9 mouse cellular contexts compared by ENCODE assay signal in genomic region chr9:42315816-42316215, GRCm38 (mm10). TPM values are rescaled to one million over a fixed set of nuclear protein-coding genes. Genes with fewer than 3 reads are reported as not detected.
DNase-seq lines count a peak whose midpoint lies in the region; ATAC-seq and TF ChIP-seq lines count a peak whose summit lies in the region.
"Had no signal": no experiment of that assay in that cellular context is flagged by ENCODE, and none has a peak within 500 bp of the region (broad histone marks: within the 10 kb centered on the region; RNA-seq: fewer than 3 reads in every experiment).

No protein-coding gene starts in this region.

- H3K4me1 ChIP-seq in intestine, embryonic 14.5 days (replicated peaks; ENCODE audit: control insufficient read depth, insufficient read depth, low read length): no peaks in the 10 kb centered on the region
- no peaks in the 10 kb centered on the region for H3K4me1 ChIP-seq in intestine, postnatal 0 days (replicated peaks; ENCODE audit: control insufficient read depth, insufficient read depth, low read length)
- H3K4me1 ChIP-seq in kidney, embryonic 15.5 days: peaks cover 4% of the 10 kb centered on the region; the same call in 1 of the 2 replicates
- no peaks in the 10 kb centered on the region for H3K4me1 ChIP-seq in stomach, embryonic 15.5 days

- H3K9ac ChIP-seq in intestine, embryonic 14.5 days (ENCODE audit: low read length): no peak overlapping the region
- no peak overlapping the region for H3K9ac ChIP-seq in intestine, postnatal 0 days (ENCODE audit: low read depth, low read length)
- H3K9ac ChIP-seq in kidney, embryonic 15.5 days: no peak overlapping the region
- H3K9ac ChIP-seq in stomach, embryonic 15.5 days: no peak overlapping the region

- H3K4me3 ChIP-seq in intestine, embryonic 14.5 days (ENCODE audit: low read depth, low read length): no peak overlapping the region
- no peak overlapping the region for H3K4me3 ChIP-seq in intestine, postnatal 0 days (ENCODE audit: low read depth, low read length)
- no peak overlapping the region for H3K4me3 ChIP-seq in kidney, embryonic 15.5 days (replicated peaks)
- H3K4me3 ChIP-seq in stomach, embryonic 15.5 days (replicated peaks): no peak overlapping the region
- H3K4me3 ChIP-seq: gastrocnemius, adult 2 months had no signal

- DNase-seq in intestine, embryonic 14.5 days (ENCODE audit: low spot score): no peak
- DNase-seq in adrenal gland, postnatal 14 days: peak; percentile 54
- no peak for DNase-seq in cerebellum, postnatal 36 days
- DNase-seq in heart, postnatal 4 days: no peak
- DNase-seq: gastrocnemius, adult 2 months had no signal

- H3K4me2 ChIP-seq in intestine, embryonic 14.5 days (ENCODE audit: low read length): no peak overlapping the region
- no peak overlapping the region for H3K4me2 ChIP-seq in intestine, postnatal 0 days (replicated peaks; ENCODE audit: low read depth)
- H3K4me2 ChIP-seq in kidney, embryonic 15.5 days: no peak overlapping the region
- H3K4me2 ChIP-seq in stomach, embryonic 15.5 days: no peak overlapping the region

- 0 out of 2 replicates have a peak, but pooled peaks have one; percentile 27 for ATAC-seq in intestine, embryonic 14.5 days (replicated peaks; ENCODE audit: low FRiP score, low TSS enrichment, low read depth)
- no peak for ATAC-seq in intestine, postnatal 0 days
- ATAC-seq in kidney, embryonic 15.5 days (replicated peaks; ENCODE audit: low FRiP score): peak; percentile 60; the same call in 1 of the 2 replicates
- peak; percentile 70 for ATAC-seq in stomach, embryonic 15.5 days (ENCODE audit: insufficient read depth, low FRiP score, low read depth)
- ATAC-seq in megakaryocyte-erythroid progenitor cell, adult 5-6 weeks (replicated peaks; ENCODE audit: low FRiP score, low TSS enrichment, poor library complexity, severe bottlenecking): no peak

- H3K9me3 ChIP-seq in intestine, embryonic 14.5 days (ENCODE audit: control insufficient read depth, low read length): no peaks in the 10 kb centered on the region
- no peaks in the 10 kb centered on the region for H3K9me3 ChIP-seq in intestine, postnatal 0 days (ENCODE audit: control insufficient read depth)
- no peaks in the 10 kb centered on the region for H3K9me3 ChIP-seq in kidney, embryonic 15.5 days (replicated peaks)
- H3K9me3 ChIP-seq in stomach, embryonic 15.5 days: no peaks in the 10 kb centered on the region

- no peak for TF ChIP-seq CTCF in intestine, postnatal 0 days (IDR thresholded peaks at IDR 0.05; ENCODE audit: low read depth)

- WGBS in intestine, embryonic 14.5 days: 64% methylated on average over 3 of the region's 3 CpGs
- 57% methylated on average over 3 of the region's 3 CpGs for WGBS in intestine, postnatal 0 days
- 61% methylated on average over 3 of the region's 3 CpGs for WGBS in kidney, embryonic 15.5 days
- WGBS in stomach, embryonic 15.5 days: 51% methylated on average over 3 of the region's 3 CpGs

- no peaks in the 10 kb centered on the region for H3K27me3 ChIP-seq in intestine, embryonic 14.5 days (replicated peaks; ENCODE audit: control insufficient read depth, insufficient read depth, low read length)
- no peaks in the 10 kb centered on the region for H3K27me3 ChIP-seq in intestine, postnatal 0 days (replicated peaks; ENCODE audit: control insufficient read depth, insufficient read depth, low read length)
- no peaks in the 10 kb centered on the region for H3K27me3 ChIP-seq in kidney, embryonic 15.5 days
- no peaks in the 10 kb centered on the region for H3K27me3 ChIP-seq in stomach, embryonic 15.5 days (replicated peaks)

- no peak overlapping the region for H3K27ac ChIP-seq in intestine, embryonic 14.5 days (ENCODE audit: low read depth)
- no peak overlapping the region for H3K27ac ChIP-seq in intestine, postnatal 0 days (ENCODE audit: low read depth, low read length)
- H3K27ac ChIP-seq in kidney, embryonic 15.5 days: no peak overlapping the region
- H3K27ac ChIP-seq in stomach, embryonic 15.5 days: no peak overlapping the region
- H3K27ac ChIP-seq: gastrocnemius, adult 2 months had no signal

- no peaks in the 10 kb centered on the region for H3K36me3 ChIP-seq in intestine, embryonic 14.5 days (ENCODE audit: control insufficient read depth, insufficient read depth, low read length)
- no peaks in the 10 kb centered on the region for H3K36me3 ChIP-seq in intestine, postnatal 0 days (ENCODE audit: control insufficient read depth, insufficient read depth)
- H3K36me3 ChIP-seq in kidney, embryonic 15.5 days: no peaks in the 10 kb centered on the region
- no peaks in the 10 kb centered on the region for H3K36me3 ChIP-seq in stomach, embryonic 15.5 days

RNA-seq across cellular contexts. Expression of gene Sc5d, which starts 51.8 kb away (rescaled TPM):
- polyA plus RNA-seq in intestine, embryonic 14.5 days (2014; fragmentation: Nextera tagmentation; extraction: Ambion mirVana): 68.8 and 77.6 TPM in 2 replicates
- polyA plus RNA-seq in intestine, postnatal 0 days (2015; fragmentation: Nextera tagmentation; extraction: Ambion mirVana): 79.8 and 87.7 TPM in 2 replicates
- 42.6 and 60.6 TPM in 2 replicates for total RNA-seq in adrenal gland, postnatal 14 days (2021)
- 35.3 and 36.3 TPM in 2 replicates for polyA plus RNA-seq in kidney, embryonic 15.5 days (2015; fragmentation: Nextera tagmentation; extraction: Ambion mirVana)
- polyA plus RNA-seq in stomach, embryonic 15.5 days (2015; fragmentation: Nextera tagmentation; extraction: Ambion mirVana): 64.8 and 72.1 TPM in 2 replicates
- 13.9 and 18.2 TPM in 2 replicates for total RNA-seq in megakaryocyte-erythroid progenitor cell, adult 5-6 weeks (2014; fragmentation: Nextera tagmentation)
- total RNA-seq in megakaryocyte-erythroid progenitor cell, adult 5-6 weeks (2017): 20.2 and 24.5 TPM in 2 replicates
- total RNA-seq in heart, postnatal 4 days (2021): 10 to 100 TPM; 20.4 to 21.5 TPM

Comparison
In these comparisons a context has a peak if more than half of its experiments do, and no peak if none do; other contexts are left out.
1. ATAC-seq: peak in intestine, embryonic 14.5 days (single experiment), kidney, embryonic 15.5 days (single experiment) and stomach, embryonic 15.5 days (single experiment); none in intestine, postnatal 0 days (single experiment) and megakaryocyte-erythroid progenitor cell, adult 5-6 weeks (single experiment).